Comparison of ENCODE assay signal across 10 mouse cellular contexts in the genomic region with DNA sequence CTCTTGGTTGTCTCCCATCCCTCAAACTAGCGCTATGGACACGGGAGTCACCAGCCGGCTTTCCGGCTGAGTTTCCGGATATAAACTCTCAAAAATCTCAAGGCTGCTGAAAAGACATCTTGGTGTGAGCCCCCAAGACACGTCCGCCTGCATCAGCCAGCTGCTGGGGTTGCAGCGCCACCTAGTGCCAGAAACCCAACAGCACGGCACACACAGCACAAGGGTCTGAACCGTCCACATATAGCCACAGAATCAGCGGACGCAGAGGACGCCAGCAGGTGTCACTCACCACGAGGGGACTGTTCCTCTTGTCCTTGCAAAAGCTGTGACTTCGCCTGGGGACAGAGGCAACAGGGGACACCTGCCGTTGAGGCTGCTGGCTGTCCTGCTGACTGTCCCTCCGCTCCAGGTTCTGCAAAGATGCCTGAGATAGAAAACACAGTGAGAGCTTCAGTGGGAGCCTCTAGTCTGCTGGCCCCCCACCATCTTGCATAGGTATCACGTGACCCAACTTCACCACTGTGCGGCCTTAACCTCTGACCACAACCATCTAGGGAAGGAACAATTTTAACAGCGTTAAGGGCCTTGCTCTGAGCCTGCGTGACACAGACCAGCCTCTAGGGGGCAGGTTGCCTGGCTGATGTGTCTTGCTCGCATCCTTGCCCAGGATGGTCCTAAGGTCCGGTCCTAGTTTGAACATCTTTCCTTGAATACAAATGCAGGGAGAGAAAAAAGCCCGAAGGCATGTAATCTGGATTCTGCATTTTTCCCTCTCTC. TPM values are rescaled to one million over a fixed set of nuclear protein-coding genes. Genes with fewer than 3 reads are reported as not detected.
DNase-seq lines count a peak whose midpoint lies in the region; ATAC-seq and TF ChIP-seq lines count a peak whose summit lies in the region.
"Had no signal": no experiment of that assay in that cellular context is flagged by ENCODE, and none has a peak within 500 bp of the region (broad histone marks: within the 10 kb centered on the region; RNA-seq: fewer than 3 reads in every experiment).

No protein-coding gene starts in this region.

- H3K4me2 ChIP-seq in heart, embryonic 15.5 days: no peak overlapping the region
- no peak overlapping the region for H3K4me2 ChIP-seq in liver, embryonic 16.5 days (ENCODE audit: low read depth, low read length)

- H3K27ac ChIP-seq in heart, embryonic 15.5 days: no peak overlapping the region
- no peak overlapping the region for H3K27ac ChIP-seq in liver, embryonic 16.5 days (ENCODE audit: low read length)

- TF ChIP-seq CTCF in E14TG2a.4 (conservative IDR thresholded peaks at IDR 0.05; ENCODE audit: low read length): peak; percentile 71

- no peaks in the 10 kb centered on the region for H3K9me3 ChIP-seq in heart, embryonic 15.5 days (replicated peaks)
- no peaks in the 10 kb centered on the region for H3K9me3 ChIP-seq in E14TG2a.4 (ENCODE audit: low read length)
- H3K9me3 ChIP-seq in liver, embryonic 16.5 days (replicated peaks; ENCODE audit: control insufficient read depth, low read length): no peaks in the 10 kb centered on the region

- H3K9ac ChIP-seq in heart, embryonic 15.5 days: no peak overlapping the region
- H3K9ac ChIP-seq in liver, embryonic 16.5 days (ENCODE audit: low read depth, low read length): no peak overlapping the region

- H3K4me3 ChIP-seq in heart, embryonic 15.5 days: no peak overlapping the region
- H3K4me3 ChIP-seq in E14TG2a.4 (replicated peaks; ENCODE audit: low read length): peak overlapping the region; percentile 51; the same call in 1 of the 2 replicates
- H3K4me3 ChIP-seq in liver, embryonic 16.5 days (ENCODE audit: low read depth, low read length): no peak overlapping the region

- H3K27me3 ChIP-seq in heart, embryonic 15.5 days: no peaks in the 10 kb centered on the region
- no peaks in the 10 kb centered on the region for H3K27me3 ChIP-seq in E14TG2a.4 (ENCODE audit: insufficient read depth, low read length)
- no peaks in the 10 kb centered on the region for H3K27me3 ChIP-seq in liver, embryonic 16.5 days (ENCODE audit: control insufficient read depth, insufficient read depth, low read depth, low read length)

- WGBS in heart, embryonic 15.5 days: 33% methylated on average over 24 of the region's 24 CpGs
- 37% methylated on average over 24 of the region's 24 CpGs for WGBS in liver, embryonic 16.5 days (ENCODE audit: insufficient replicate concordance)

- 0 out of 2 replicates have a peak, but pooled peaks have one; percentile 24 for ATAC-seq in heart, embryonic 15.5 days (replicated peaks; ENCODE audit: insufficient number of reproducible peaks, insufficient read depth, low FRiP score, low read depth)
- ATAC-seq in liver, embryonic 16.5 days (ENCODE audit: low read depth): peak; percentile 25; the same call in 1 of the 2 replicates
- ATAC-seq in erythroblast, adult 5-6 weeks (replicated peaks; ENCODE audit: low FRiP score, poor library complexity, severe bottlenecking): no peak

- no peaks in the 10 kb centered on the region for H3K36me3 ChIP-seq in heart, embryonic 15.5 days
- no peaks in the 10 kb centered on the region for H3K36me3 ChIP-seq in E14TG2a.4 (ENCODE audit: insufficient read depth, low read length)
- no peaks in the 10 kb centered on the region for H3K36me3 ChIP-seq in liver, embryonic 16.5 days (ENCODE audit: control insufficient read depth, insufficient read depth)

- peaks cover 13% of the 10 kb centered on the region for H3K4me1 ChIP-seq in heart, embryonic 15.5 days (replicated peaks)
- H3K4me1 ChIP-seq in E14TG2a.4 (replicated peaks; ENCODE audit: low read depth, low read length): peaks cover 51% of the 10 kb centered on the region
- H3K4me1 ChIP-seq in liver, embryonic 16.5 days (ENCODE audit: control insufficient read depth, low read depth, low read length): peaks cover 3% of the 10 kb centered on the region; the same call in 1 of the 2 replicates

- no peak for DNase-seq in heart, adult 11 months
- DNase-seq in embryo, embryonic 10 days (ENCODE audit: low spot score): peak; percentile 78
- peak; percentile 76 for DNase-seq in thymus, postnatal 4 days
- no peak for DNase-seq in layer of hippocampus, postnatal 10 days (ENCODE audit: low spot score in 2 of 2)

RNA-seq across cellular contexts. Expression of gene 2900026A02Rik, which starts 45.9 kb away (rescaled TPM):
- 14.1 and 17.4 TPM in 2 replicates for polyA plus RNA-seq in heart, embryonic 15.5 days (2015; fragmentation: Nextera tagmentation; extraction: Ambion mirVana)
- polyA plus RNA-seq in liver, embryonic 16.5 days (2015; fragmentation: Nextera tagmentation; extraction: Ambion mirVana): 2.6 and 3.4 TPM in 2 replicates
- total RNA-seq in erythroblast, adult 5-6 weeks (2015; ENCODE audit: low replicate concordance): 0.42 and 1.2 TPM in 2 replicates
- 0.28 and 0.85 TPM in 2 replicates for total RNA-seq in erythroblast, adult 5-6 weeks (2017; ENCODE audit: low replicate concordance)
- total RNA-seq in layer of hippocampus, postnatal 10 days (2021): 10 to 100 TPM; 55.4 to 56.9 TPM

RNA-seq across cellular contexts. Expression of gene Tmem211, which starts 51.6 kb away (rescaled TPM):
- not detected in 2 replicates for polyA plus RNA-seq in heart, embryonic 15.5 days (2015; fragmentation: Nextera tagmentation; extraction: Ambion mirVana)
- polyA plus RNA-seq in liver, embryonic 16.5 days (2015; fragmentation: Nextera tagmentation; extraction: Ambion mirVana): not detected in 2 replicates
- not detected in 2 replicates for total RNA-seq in erythroblast, adult 5-6 weeks (2015; ENCODE audit: low replicate concordance)
- total RNA-seq in erythroblast, adult 5-6 weeks (2017; ENCODE audit: low replicate concordance): not detected in 2 replicates
- total RNA-seq in layer of hippocampus, postnatal 10 days (2021): under 1 TPM in 1 of 2 experiments, not detected in 1; 0.18 TPM
- total RNA-seq: layer of hippocampus, postnatal 25 days had no signal
- polyA plus RNA-seq: stomach, embryonic 14.5 days had no signal

Comparison
In these comparisons a context has a peak if more than half of its experiments do, and no peak if none do; other contexts are left out.
1. DNase-seq: peak in embryo, embryonic 10 days (single experiment) and thymus, postnatal 4 days (single experiment); none in heart, adult 11 months (single experiment) and layer of hippocampus, postnatal 10 days (0 of 2).
2. RNA of gene 2900026A02Rik, which starts 45.9 kb away (total RNA-seq): 55.4 to 56.9 TPM in layer of hippocampus, postnatal 10 days; 0.28 to 1.2 TPM in erythroblast, adult 5-6 weeks; every median in the first group is over 10 times any median in the second.